Mouse (Mus musculus) stomach, postnatal 0 days (tissue): Measurements from ENCODE around the gene Syn2. TPM values are rescaled to one million over a fixed set of nuclear protein-coding genes. Genes with fewer than 3 reads are reported as not detected.

Experiments used
- ATAC-seq: fragments of 200-750 bp; cut with Nextera tagmentation; 2 replicates; pipeline ENCODE4 v1.8.0; 2017; ENCODE audit not compliant: low FRiP score, low TSS enrichment
- DNase-seq: peaks from one replicate; pipeline ENCODE4 v3.0.0-alpha.2; 2016; ENCODE audit warnings: low spot score
- H3K27ac ChIP-seq: fragments of 300-500 bp; sonication (generic); replicated peaks from 2 replicates; pipeline ENCODE4 v1.5.1; 2014; ENCODE audit warnings: mild to moderate bottlenecking, control low read depth
- H3K27me3 ChIP-seq: fragments of 300-500 bp; sonication (generic); 2 replicates; pipeline ENCODE4 v1.6.1; 2014; ENCODE audit warnings: low read length; ENCODE audit not compliant: control insufficient read depth, insufficient read depth
- H3K36me3 ChIP-seq: fragments of 300-500 bp; sonication (generic); 2 replicates; pipeline ENCODE4 v1.6.1; 2014; ENCODE audit warnings: low read length, mixed read lengths; ENCODE audit not compliant: control insufficient read depth, insufficient read depth
- H3K4me1 ChIP-seq: fragments of 300-500 bp; sonication (generic); replicated peaks from 2 replicates; pipeline ENCODE4 v1.6.1; 2014; ENCODE audit warnings: antibody characterized with exemption; ENCODE audit not compliant: control insufficient read depth, insufficient read depth
- H3K4me2 ChIP-seq: fragments of 300-500 bp; sonication (generic); replicated peaks from 2 replicates; pipeline ENCODE4 v1.6.1; 2014; ENCODE audit warnings: low read depth, mild to moderate bottlenecking, control low read depth, moderate library complexity
- H3K4me3 ChIP-seq: fragments of 300-500 bp; sonication (generic); 2 replicates; pipeline ENCODE4 v1.5.1; 2014; ENCODE audit warnings: low read depth, low read length, control low read depth
- H3K9ac ChIP-seq: fragments of 300-500 bp; sonication (generic); 2 replicates; pipeline ENCODE4 v1.6.1; 2014; ENCODE audit warnings: mild to moderate bottlenecking, low read length, control low read depth, mixed read lengths
- H3K9me3 ChIP-seq: fragments of 300-500 bp; sonication (generic); 2 replicates; pipeline ENCODE4 v1.6.1; 2016; ENCODE audit warnings: low read length; ENCODE audit not compliant: control insufficient read depth
- CTCF ChIP-seq: IDR thresholded peaks from 2 replicates; pipeline ENCODE4 v1.5.1; 2016; ENCODE audit warnings: antibody characterized with exemption, low read depth, mild to moderate bottlenecking, moderate library complexity
- EP300 ChIP-seq: optimal IDR thresholded peaks from 2 replicates; pipeline ENCODE3; 2016; ENCODE audit warnings: antibody characterized with exemption
- WGBS: fragments of 180-500 bp; shearing (Covaris S2); extraction: QIAGEN DNeasy Blood & Tissue Kit; methylation state at CpG from one replicate; pipeline ENCODE4 v1.1.7; 2014; 5-methylcytosine and 5-hydroxymethylcytosine counted together
- polyA plus RNA-seq: library from polyadenylated mRNA; unstranded; fragments of >200 nt; fragmentation: Nextera tagmentation; extraction: Ambion mirVana; gene quantifications from 2 replicates; pipeline ENCODE4 v1.2.1, GENCODE M21; 2015

Gene Syn2
- polyA plus RNA-seq, 1 experiment from 2014 or later: 4.5 TPM

DNA sequence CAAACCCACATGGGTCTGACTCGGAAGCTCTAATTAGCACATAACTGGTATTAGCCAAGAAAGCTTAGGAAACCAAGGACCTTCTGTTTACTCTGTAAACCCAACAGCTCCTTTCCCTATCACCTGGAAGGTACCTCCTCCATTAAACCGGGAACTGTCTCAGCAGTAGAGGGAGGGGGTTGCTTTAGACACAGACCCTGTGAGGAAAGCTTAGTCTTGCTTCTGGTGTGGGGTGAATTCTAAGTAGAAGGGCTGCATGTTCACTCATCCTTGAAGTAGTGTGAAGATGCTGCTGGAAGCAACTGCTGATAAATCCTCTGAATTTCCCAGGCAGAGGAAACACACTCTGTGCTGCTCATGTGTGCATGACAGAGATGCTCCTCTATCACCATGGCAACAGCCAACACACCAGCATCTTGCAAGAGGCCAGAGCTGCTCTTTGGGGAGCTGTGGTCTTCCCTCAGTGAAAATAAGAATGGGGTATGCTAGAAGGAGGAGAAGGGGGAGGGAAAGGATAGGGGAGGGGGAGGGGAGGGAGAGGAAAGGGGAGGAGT lies 8.4 kb upstream of the Syn2 start:
- Histone ChIP-seq H3K9ac (no peak overlapping the region), H3K4me3 (no peak overlapping the region), H3K36me3 (no peaks in the 10 kb centered on the region), H3K27ac (no peak overlapping the region), H3K4me1 (no peaks in the 10 kb centered on the region), H3K4me2 (no peak overlapping the region), H3K27me3 (no peaks in the 10 kb centered on the region), H3K9me3 (no peaks in the 10 kb centered on the region)
- ATAC-seq (no peak), DNase-seq (no peak)
- WGBS: 39% methylated on average over 2 of the region's 2 CpGs
- TF ChIP-seq CTCF: no peak
- TF ChIP-seq EP300: no peak

DNA sequence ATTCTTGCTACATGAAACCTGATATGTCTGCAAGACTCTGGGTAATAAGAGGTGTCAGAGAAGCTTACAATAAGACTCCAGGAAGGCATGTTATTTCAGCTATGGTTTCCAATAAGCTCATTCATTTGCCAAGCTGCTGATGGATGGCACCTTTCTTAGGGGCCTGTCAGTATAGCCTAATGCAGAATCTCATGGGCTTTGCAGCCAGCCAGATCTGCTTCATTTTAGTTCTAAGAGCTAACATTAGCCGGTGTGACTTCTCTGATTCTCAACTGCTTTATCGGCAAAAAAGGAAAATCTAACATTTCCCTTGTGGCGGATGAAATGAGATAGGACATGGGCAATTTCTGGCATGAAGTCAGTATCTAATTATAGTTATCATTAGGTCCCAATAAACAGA lies 7.9 kb upstream of the Syn2 start:
- Histone ChIP-seq H3K4me2 (no peak overlapping the region), H3K9me3 (no peaks in the 10 kb centered on the region), H3K36me3 (no peaks in the 10 kb centered on the region), H3K4me3 (no peak overlapping the region), H3K27me3 (no peaks in the 10 kb centered on the region), H3K9ac (no peak overlapping the region), H3K4me1 (no peaks in the 10 kb centered on the region), H3K27ac (no peak overlapping the region)
- no peak for DNase-seq
- TF ChIP-seq EP300 (no peak), CTCF (no peak)
- ATAC-seq: no peak
- WGBS: 42% methylated on average over 3 of the region's 3 CpGs

DNA sequence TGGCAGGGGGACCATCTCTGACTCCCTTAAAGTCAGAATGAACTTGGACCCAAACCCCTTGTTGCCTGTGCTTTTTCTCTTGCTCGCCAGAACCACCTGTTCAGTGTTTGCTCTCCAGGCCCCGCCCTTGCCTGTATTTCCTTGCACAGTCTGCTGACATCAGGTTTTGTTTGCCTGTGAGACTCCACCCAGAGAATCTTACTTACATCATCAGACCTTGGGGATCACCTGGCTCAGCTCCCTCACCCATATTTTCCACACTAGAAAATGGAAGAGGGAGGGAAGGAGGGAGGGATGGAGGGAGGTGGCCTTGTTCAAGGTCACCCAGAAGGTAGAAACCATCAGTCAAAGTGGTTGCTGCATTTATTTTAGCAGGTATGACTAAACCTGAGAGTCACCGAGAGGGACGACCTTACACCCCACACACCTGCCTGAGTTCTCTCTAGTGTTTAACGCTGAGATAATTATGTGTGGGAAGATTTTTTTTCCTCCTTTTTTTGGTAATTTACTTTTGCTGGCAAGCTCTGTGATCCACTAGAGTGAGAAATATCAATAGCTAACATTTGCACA lies 7.4 kb upstream of the Syn2 start:
- Histone ChIP-seq H3K4me1 (no peaks in the 10 kb centered on the region), H3K27ac (no peak overlapping the region), H3K4me3 (no peak overlapping the region), H3K4me2 (no peak overlapping the region), H3K9me3 (no peaks in the 10 kb centered on the region), H3K27me3 (no peaks in the 10 kb centered on the region), H3K36me3 (no peaks in the 10 kb centered on the region), H3K9ac (no peak overlapping the region)
- 40% methylated on average over 5 of the region's 5 CpGs for WGBS
- ATAC-seq (peak; percentile 94), DNase-seq (peak; percentile 65)
- TF ChIP-seq EP300 (no peak), CTCF (no peak)

DNA sequence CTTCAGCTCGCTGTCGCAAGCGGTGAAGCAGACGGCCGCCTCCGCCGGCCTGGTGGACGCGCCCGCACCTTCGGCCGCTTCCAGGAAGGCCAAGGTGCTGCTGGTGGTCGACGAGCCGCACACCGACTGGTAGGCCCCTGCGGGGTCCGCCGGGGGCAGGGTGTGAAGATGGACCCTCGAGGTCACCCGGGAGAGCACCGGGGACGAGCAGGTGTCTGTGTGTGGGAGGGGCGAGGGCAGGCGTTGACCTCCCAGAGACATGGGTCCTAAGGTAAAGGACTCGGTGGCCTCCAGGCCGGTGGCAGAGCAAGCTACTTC lies 589 bp downstream of the Syn2 start:
- 3% methylated on average over 27 of the region's 27 CpGs for WGBS
- DNase-seq: no peak
- 0 out of 2 replicates have a peak, but pooled peaks have one; percentile 29 for ATAC-seq
- Histone ChIP-seq H3K4me3 (peak overlapping the region; percentile 60), H3K9ac (peak overlapping the region; percentile 58), H3K27ac (no peak overlapping the region), H3K36me3 (no peaks in the 10 kb centered on the region), H3K4me1 (no peaks in the 10 kb centered on the region), H3K27me3 (no peaks in the 10 kb centered on the region), H3K4me2 (peak overlapping the region; percentile 82), H3K9me3 (no peaks in the 10 kb centered on the region)
- TF ChIP-seq EP300 (no peak), CTCF (no peak)

DNA sequence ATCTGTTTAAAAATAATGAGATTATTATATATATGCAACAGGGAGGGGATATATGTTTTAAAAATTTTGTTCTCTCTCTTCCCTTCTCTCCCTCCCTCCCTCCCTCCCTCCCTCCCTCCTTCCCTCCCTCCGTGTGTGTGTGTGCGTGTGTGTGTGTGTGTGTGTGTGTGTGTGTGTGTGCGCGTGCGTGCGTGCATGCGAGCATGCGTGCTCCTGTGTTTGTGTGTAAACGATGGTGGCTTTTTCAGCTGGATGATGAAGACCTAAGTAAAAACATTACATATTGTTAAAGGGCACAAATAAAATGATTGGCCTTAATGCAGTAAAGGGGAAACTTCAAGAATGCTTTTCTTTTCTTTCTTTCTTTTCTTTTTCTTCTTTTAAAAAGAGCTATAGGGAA lies 1.5 kb downstream of the Syn2 start:
- Histone ChIP-seq H3K27me3 (no peaks in the 10 kb centered on the region), H3K9me3 (no peaks in the 10 kb centered on the region), H3K27ac (no peak overlapping the region), H3K9ac (no peak overlapping the region), H3K4me1 (no peaks in the 10 kb centered on the region), H3K4me3 (no peak overlapping the region), H3K4me2 (no peak overlapping the region), H3K36me3 (no peaks in the 10 kb centered on the region)
- no peak for ATAC-seq
- 93% methylated on average over 7 of the region's 9 CpGs for WGBS
- TF ChIP-seq CTCF (no peak), EP300 (no peak)
- DNase-seq: no peak

DNA sequence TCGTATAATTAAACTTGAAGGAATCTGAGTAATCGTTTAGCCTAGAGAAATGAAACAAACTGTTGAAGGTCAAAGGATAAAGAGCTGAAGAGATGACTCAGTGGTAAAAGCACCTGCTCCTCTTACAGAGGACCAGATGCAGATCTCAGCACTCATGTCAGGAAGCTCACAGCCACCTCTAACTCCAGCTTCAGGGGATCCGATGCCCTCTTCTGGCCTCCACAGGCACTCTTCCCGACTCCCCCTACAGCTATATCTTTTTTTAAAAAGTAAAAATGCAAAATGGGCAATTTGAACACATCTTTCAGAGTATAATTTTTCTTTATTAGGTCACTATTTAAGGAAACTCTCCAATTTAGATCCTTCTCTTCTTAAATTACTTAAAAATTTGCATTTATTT lies 6.7 kb downstream of the Syn2 start:
- Histone ChIP-seq H3K4me2 (no peak overlapping the region), H3K9me3 (no peaks in the 10 kb centered on the region), H3K4me3 (no peak overlapping the region), H3K4me1 (no peaks in the 10 kb centered on the region), H3K36me3 (no peaks in the 10 kb centered on the region), H3K27ac (no peak overlapping the region), H3K27me3 (no peaks in the 10 kb centered on the region), H3K9ac (no peak overlapping the region)
- ATAC-seq: no peak
- no peak for TF ChIP-seq CTCF
- no peak for TF ChIP-seq EP300
- WGBS: 46% methylated on average over 4 of the region's 4 CpGs
- DNase-seq: no peak
